16 mouse cellular contexts compared by ENCODE assay signal in the genomic region with DNA sequence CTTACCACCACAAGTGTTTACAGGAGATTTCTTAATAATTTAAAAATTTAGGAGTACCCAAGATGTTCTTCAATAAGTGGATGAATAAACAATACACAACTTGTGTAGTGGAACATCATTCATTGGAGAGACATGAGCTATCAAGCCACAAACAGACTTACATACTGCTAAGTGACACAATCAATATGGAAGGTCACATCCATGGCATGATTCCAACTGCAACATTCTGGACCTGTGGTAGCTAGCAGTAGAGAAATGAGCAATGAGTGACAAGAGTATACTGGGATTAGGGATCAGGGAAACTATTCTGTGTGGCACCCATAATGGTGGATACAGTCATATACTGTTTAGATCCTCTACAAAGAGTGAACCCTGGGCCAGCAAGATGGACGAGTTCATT.
"Had no signal": no experiment of that assay in that cellular context is flagged by ENCODE, and none has a peak within 500 bp of the region (broad histone marks: within the 10 kb centered on the region; RNA-seq: fewer than 3 reads in every experiment).

No protein-coding gene starts in this region.

- H3K9ac ChIP-seq: lung, embryonic 15.5 days; midbrain, embryonic 13.5 days; midbrain, embryonic 15.5 days; neural tube, embryonic 12.5 days; stomach, embryonic 15.5 days had no signal

- H3K27ac ChIP-seq: lung, embryonic 15.5 days; macrophage; midbrain, embryonic 13.5 days; midbrain, embryonic 15.5 days; neural tube, embryonic 12.5 days; stomach, embryonic 15.5 days; stomach, postnatal 0 days had no signal

- H3K4me3 ChIP-seq: lung, embryonic 15.5 days; megakaryocyte, embryonic 14.5 days; midbrain, embryonic 13.5 days; midbrain, embryonic 15.5 days; neural tube, embryonic 12.5 days; stomach, embryonic 15.5 days had no signal

- H3K4me1 ChIP-seq: lung, embryonic 15.5 days; megakaryocyte, embryonic 14.5 days; midbrain, embryonic 13.5 days; midbrain, embryonic 15.5 days; neural tube, embryonic 12.5 days; stomach, embryonic 15.5 days had no signal

- DNase-seq: lung, adult 2 months; lung, postnatal 14 days; lung, postnatal 36 days; right cerebral cortex, postnatal 14 days; thymus, adult 2 months; thymus, postnatal 25 days; thymus, postnatal 4 days had no signal

- H3K9me3 ChIP-seq: lung, embryonic 15.5 days; midbrain, embryonic 13.5 days; midbrain, embryonic 15.5 days; neural tube, embryonic 12.5 days; stomach, embryonic 15.5 days had no signal

- H3K27me3 ChIP-seq: lung, embryonic 15.5 days; midbrain, embryonic 15.5 days; neural tube, embryonic 12.5 days; stomach, embryonic 15.5 days had no signal

- H3K36me3 ChIP-seq: lung, embryonic 15.5 days; midbrain, embryonic 13.5 days; midbrain, embryonic 15.5 days; neural tube, embryonic 12.5 days; stomach, embryonic 15.5 days had no signal

- ATAC-seq: midbrain, embryonic 13.5 days; midbrain, embryonic 15.5 days had no signal

- H3K4me2 ChIP-seq: lung, embryonic 15.5 days; midbrain, embryonic 11.5 days; midbrain, embryonic 13.5 days; midbrain, embryonic 15.5 days; neural tube, embryonic 12.5 days; stomach, embryonic 15.5 days had no signal
